Mouse (Mus musculus) frontal cortex, postnatal 36 days (tissue): ENCODE results near the gene Map3k5.
"Not testable (repeated sequence)": the region's sequence is repeated elsewhere in the genome, so short reads cannot be mapped to it uniquely, and the experiment has no call there.

ENCODE experiments used
- DNase-seq, 2 experiments: peaks; one replicate each; pipeline ENCODE4 v3.0.0; 2022; ENCODE audit warnings: low spot score in 2 of 2

Gene Map3k5

GRCm38 (mm10) chr10:19934384-19935294, at the start of gene Map3k5:
Map3k5 (plus strand) TSS chr10:19934472.
- peak; percentile 46 to 59 for DNase-seq

- no peak for DNase-seq
These were observed 48.0 kb upstream of the Map3k5 start for GRCm38 (mm10) chr10:19886249-19886648.

- DNase-seq: no peak
These were observed 44.4 kb upstream of the Map3k5 start for GRCm38 (mm10) chr10:19889908-19890307.

GRCm38 (mm10) chr10:19891686-19892085, 42.6 kb upstream of the Map3k5 start:
- no peak for DNase-seq

GRCm38 (mm10) chr10:19893146-19893545, 41.1 kb upstream of the Map3k5 start:
- no peak for DNase-seq

GRCm38 (mm10) chr10:19893976-19894375, 40.3 kb upstream of the Map3k5 start:
- peak in 1 of 2 experiments; percentile 51 for DNase-seq

- DNase-seq: no peak
These were observed 34.1 kb upstream of the Map3k5 start for GRCm38 (mm10) chr10:19900191-19900590.

- no peak for DNase-seq
These were observed 32.3 kb upstream of the Map3k5 start for GRCm38 (mm10) chr10:19901992-19902391.

- DNase-seq: peak; percentile 61 to 83
These were observed 30.0 kb upstream of the Map3k5 start for GRCm38 (mm10) chr10:19904077-19904820.

- peak; percentile 93 to 96 for DNase-seq
These were observed 26.9 kb upstream of the Map3k5 start, which contains the start of gene Pex7 for GRCm38 (mm10) chr10:19907246-19907804. Pex7 (minus strand) TSS chr10:19907689.

- no peak for DNase-seq
These were observed 26.2 kb upstream of the Map3k5 start for GRCm38 (mm10) chr10:19908076-19908475.

- no peak for DNase-seq
These were observed 23.8 kb upstream of the Map3k5 start for GRCm38 (mm10) chr10:19910516-19910915.

- DNase-seq: no peak
These were observed 22.7 kb upstream of the Map3k5 start for GRCm38 (mm10) chr10:19911583-19911982.

- DNase-seq: no peak
These were observed 20.5 kb upstream of the Map3k5 start for GRCm38 (mm10) chr10:19913806-19914205.

- DNase-seq: peak; percentile 46 to 73
These were observed 19.0 kb upstream of the Map3k5 start for GRCm38 (mm10) chr10:19915301-19915700.

- no peak for DNase-seq
These were observed 11.9 kb upstream of the Map3k5 start for GRCm38 (mm10) chr10:19922410-19922809.

GRCm38 (mm10) chr10:19924256-19924655, 10.0 kb upstream of the Map3k5 start:
- no peak for DNase-seq

GRCm38 (mm10) chr10:19926391-19926897, 7.8 kb upstream of the Map3k5 start:
- not testable (repeated sequence) for DNase-seq

GRCm38 (mm10) chr10:19928205-19928604, 6.1 kb upstream of the Map3k5 start:
- DNase-seq: no peak

- no peak for DNase-seq
These were observed 1.3 kb upstream of the Map3k5 start for GRCm38 (mm10) chr10:19932986-19933385.

- DNase-seq: peak; percentile 79 to 80
These were observed 525 bp upstream of the Map3k5 start for GRCm38 (mm10) chr10:19933511-19934383.
